Mouse (Mus musculus) stomach, embryonic 16.5 days (tissue): ENCODE measurements around the gene Clcnkb. TPM values are rescaled to one million over a fixed set of nuclear protein-coding genes. Genes with fewer than 3 reads are reported as not detected.

Experiments used
- ATAC-seq: fragments of 200-750 bp; cut with Nextera tagmentation; 2 replicates; pipeline ENCODE4 v1.8.0; 2017; ENCODE audit warnings: moderate number of reproducible peaks, moderate TSS enrichment; ENCODE audit not compliant: insufficient read depth, low FRiP score
- H3K27ac ChIP-seq: fragments of 300-500 bp; sonication (generic); 2 replicates; pipeline ENCODE4 v1.5.1; 2014; ENCODE audit warnings: low read length
- H3K27me3 ChIP-seq: fragments of 300-500 bp; sonication (generic); 2 replicates; pipeline ENCODE4 v1.6.1; 2014; ENCODE audit warnings: low read length, control low read depth, mixed read lengths; ENCODE audit not compliant: control insufficient read depth, insufficient read depth
- H3K36me3 ChIP-seq: fragments of 300-500 bp; sonication (generic); 2 replicates; pipeline ENCODE4 v1.6.1; 2014; ENCODE audit warnings: low read length; ENCODE audit not compliant: control insufficient read depth, insufficient read depth
- H3K4me1 ChIP-seq: fragments of 300-500 bp; sonication (generic); 2 replicates; pipeline ENCODE4 v1.6.1; 2014; ENCODE audit warnings: low read length, control low read depth, mixed read lengths; ENCODE audit not compliant: control insufficient read depth, insufficient read depth
- H3K4me2 ChIP-seq: fragments of 300-500 bp; sonication (generic); 2 replicates; pipeline ENCODE4 v1.6.1; 2014; ENCODE audit warnings: low read depth, low read length, mixed read lengths
- H3K4me3 ChIP-seq: fragments of 300-500 bp; sonication (generic); replicated peaks from 2 replicates; pipeline ENCODE4 v1.5.1; 2014; ENCODE audit warnings: mild to moderate bottlenecking, low read length
- H3K9ac ChIP-seq: fragments of 300-500 bp; sonication (generic); 2 replicates; pipeline ENCODE4 v1.6.1; 2014; ENCODE audit warnings: low read length
- H3K9me3 ChIP-seq: fragments of 300-500 bp; sonication (generic); replicated peaks from 2 replicates; pipeline ENCODE4 v1.6.1; 2016; ENCODE audit warnings: low read length, control low read depth; ENCODE audit not compliant: control insufficient read depth
- WGBS: fragments of 180-500 bp; shearing (Covaris S2); extraction: QIAGEN DNeasy Blood & Tissue Kit; methylation state at CpG from one replicate; pipeline ENCODE4 v1.1.7; 2014; 5-methylcytosine and 5-hydroxymethylcytosine counted together
- polyA plus RNA-seq: library from polyadenylated mRNA; unstranded; fragments of >200 nt; fragmentation: Nextera tagmentation; extraction: Ambion mirVana; gene quantifications from 2 replicates; pipeline ENCODE4 v1.2.1, GENCODE M21; 2015

Clcnkb gene
- polyA plus RNA-seq, 1 experiment from 2014 or later: not detected

DNA sequence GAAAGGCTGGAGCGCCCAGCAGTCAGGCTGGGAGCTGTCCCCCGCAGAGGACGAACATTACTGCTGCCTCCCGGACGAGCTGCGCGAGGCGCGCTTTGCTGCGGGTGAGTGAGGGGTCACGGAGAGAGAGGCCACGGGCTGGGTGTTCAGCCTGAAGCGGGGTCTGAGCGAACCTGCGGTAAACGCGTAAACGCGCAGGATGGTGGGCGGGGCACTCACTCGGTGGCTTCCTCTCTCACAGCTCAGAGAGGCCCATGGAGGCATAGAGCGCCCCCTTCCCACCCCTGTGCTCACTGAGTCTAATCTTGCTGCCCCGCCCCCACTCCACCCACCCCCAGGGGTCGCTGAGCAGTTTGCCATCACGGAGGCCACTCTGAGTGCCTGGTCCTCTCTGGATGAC lies 33.4 kb downstream of the Clcnkb start:
- peak overlapping the region; percentile 42 for H3K4me3 ChIP-seq
- peaks cover 9% of the 10 kb centered on the region for H3K4me1 ChIP-seq
- no peak overlapping the region for H3K27ac ChIP-seq
- peak overlapping the region; percentile 58 for H3K9ac ChIP-seq
- peak overlapping the region; percentile 66 for H3K4me2 ChIP-seq
- WGBS: under 1% methylated on average over 25 of the region's 25 CpGs
- ATAC-seq: peak; percentile 9; the same call in 1 of the 2 replicates
- no peaks in the 10 kb centered on the region for H3K9me3 ChIP-seq
- H3K36me3 ChIP-seq: no peaks in the 10 kb centered on the region
- peaks cover 24% of the 10 kb centered on the region for H3K27me3 ChIP-seq

- no peaks in the 10 kb centered on the region for H3K36me3 ChIP-seq
- H3K4me2 ChIP-seq: no peak overlapping the region
- H3K9ac ChIP-seq: no peak overlapping the region
- peaks cover 9% of the 10 kb centered on the region for H3K4me1 ChIP-seq
- no peak for ATAC-seq
- no peak overlapping the region for H3K4me3 ChIP-seq
- no peak overlapping the region for H3K27ac ChIP-seq
- WGBS: 67% methylated on average over 8 of the region's 8 CpGs
- H3K9me3 ChIP-seq: no peaks in the 10 kb centered on the region
- peaks cover 24% of the 10 kb centered on the region for H3K27me3 ChIP-seq
These were observed 36.1 kb downstream of the Clcnkb start for GRCm38 (mm10) chr4:141379674-141380073.

GRCm38 (mm10) chr4:141372426-141372825 lies 43.4 kb downstream of the Clcnkb start:
- Histone ChIP-seq H3K4me1 (peaks cover 3% of the 10 kb centered on the region; the same call in 1 of the 2 replicates), H3K4me3 (no peak overlapping the region), H3K27me3 (no peaks in the 10 kb centered on the region), H3K9me3 (no peaks in the 10 kb centered on the region), H3K36me3 (no peaks in the 10 kb centered on the region), H3K4me2 (no peak overlapping the region), H3K27ac (no peak overlapping the region), H3K9ac (no peak overlapping the region)
- no peak for ATAC-seq
- 90% methylated on average over 5 of the region's 5 CpGs for WGBS

- Histone ChIP-seq H3K4me1 (peaks cover 3% of the 10 kb centered on the region; the same call in 1 of the 2 replicates), H3K27ac (no peak within 1 kb of the TSS), H3K9ac (peak within 1 kb of the TSS; percentile 80), H3K27me3 (no peaks in the 10 kb centered on the region), H3K9me3 (no peaks in the 10 kb centered on the region), H3K36me3 (no peaks in the 10 kb centered on the region), H3K4me3 (peak within 1 kb of the TSS; percentile 57), H3K4me2 (peak within 1 kb of the TSS; percentile 98)
- WGBS: 1% methylated on average over 65 of the region's 71 CpGs
- ATAC-seq: peak; percentile 32; the same call in 1 of the 2 replicates
These were observed 47.6 kb downstream of the Clcnkb start, which contains the start of gene Fam131c for GRCm38 (mm10) chr4:141367997-141368791. Fam131c (plus strand) TSS chr4:141368220.

DNA sequence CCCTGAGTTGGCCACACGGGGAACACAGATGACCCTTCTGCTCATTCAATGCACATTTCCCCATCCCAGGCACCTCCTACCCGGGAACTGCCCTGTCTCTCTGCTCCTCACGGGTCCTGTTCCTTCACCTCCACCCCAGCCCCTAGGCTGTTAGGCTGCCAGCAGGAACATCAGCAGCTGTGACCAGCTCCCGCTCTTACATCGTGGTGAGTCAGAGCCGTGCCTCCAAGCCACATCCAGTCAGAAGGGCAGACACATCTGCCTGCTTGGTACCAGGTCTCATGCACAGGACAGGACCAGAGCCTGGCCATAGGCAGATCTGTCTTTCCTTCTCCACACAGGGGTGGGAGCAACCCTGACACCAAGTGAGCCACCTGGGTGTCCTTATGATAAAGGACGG lies 49.9 kb downstream of the Clcnkb start:
- H3K9ac ChIP-seq: no peak overlapping the region
- WGBS: 56% methylated on average over 7 of the region's 7 CpGs
- H3K4me2 ChIP-seq: no peak overlapping the region
- H3K4me1 ChIP-seq: peaks cover 3% of the 10 kb centered on the region; the same call in 1 of the 2 replicates
- ATAC-seq: no peak
- no peak overlapping the region for H3K27ac ChIP-seq
- H3K9me3 ChIP-seq: no peaks in the 10 kb centered on the region
- no peaks in the 10 kb centered on the region for H3K27me3 ChIP-seq
- no peak overlapping the region for H3K4me3 ChIP-seq
- H3K36me3 ChIP-seq: no peaks in the 10 kb centered on the region

DNA sequence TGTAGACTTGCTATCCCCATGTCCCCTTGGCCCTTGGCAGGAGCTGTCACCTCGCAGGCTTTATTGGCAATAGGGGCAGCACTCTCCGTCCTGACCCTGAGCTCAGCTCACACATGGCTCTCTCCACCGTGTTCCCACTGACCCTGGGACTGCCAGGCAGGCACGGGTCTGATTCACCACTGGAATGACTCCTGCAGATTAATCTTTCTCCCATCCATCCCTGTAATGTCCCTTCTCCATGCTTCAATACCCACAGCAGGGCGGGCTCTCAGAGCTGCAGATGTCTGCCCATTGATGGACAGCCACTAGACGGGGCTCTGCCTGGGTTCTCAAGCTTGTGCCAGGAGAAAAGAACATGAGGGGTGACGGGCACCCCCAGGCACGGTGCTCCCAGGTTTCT lies 50.7 kb downstream of the Clcnkb start:
- Histone ChIP-seq H3K27ac (no peak overlapping the region), H3K9ac (no peak overlapping the region), H3K27me3 (no peaks in the 10 kb centered on the region), H3K36me3 (no peaks in the 10 kb centered on the region), H3K4me1 (peaks cover 4% of the 10 kb centered on the region), H3K4me3 (no peak overlapping the region), H3K9me3 (no peaks in the 10 kb centered on the region), H3K4me2 (no peak overlapping the region)
- ATAC-seq: no peak
- WGBS: 58% methylated on average over 8 of the region's 8 CpGs

DNA sequence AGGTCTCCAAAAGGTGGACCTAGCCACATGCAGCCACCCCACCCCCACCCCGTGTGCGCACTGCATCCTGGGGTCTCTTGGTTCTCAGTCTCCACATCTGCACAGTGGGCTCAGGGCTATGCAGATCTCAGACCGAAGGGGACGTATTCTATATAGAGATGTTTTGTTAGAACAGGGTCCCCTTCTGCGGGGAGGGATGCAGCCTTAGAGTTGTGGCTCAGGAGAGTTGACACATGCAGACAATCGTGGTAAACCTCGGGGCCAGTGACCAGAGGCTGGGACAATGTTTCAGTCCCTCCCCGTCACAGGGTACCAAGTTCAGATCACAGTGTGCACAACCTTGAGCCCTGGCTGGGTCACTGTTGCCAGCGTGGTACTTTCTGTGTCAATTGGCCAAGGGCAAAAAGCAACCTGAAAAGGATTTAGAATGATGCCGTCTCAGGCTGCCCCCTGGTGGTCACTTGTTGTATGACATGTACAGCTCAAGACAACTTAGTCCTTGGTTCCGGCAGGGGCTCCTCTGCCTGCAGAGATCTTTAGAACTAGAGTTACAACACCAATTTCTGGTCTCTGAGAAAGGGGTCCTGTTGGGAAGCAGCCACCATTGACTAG lies 52.8 kb downstream of the Clcnkb start:
- Histone ChIP-seq H3K4me1 (peaks cover 8% of the 10 kb centered on the region), H3K9ac (no peak overlapping the region), H3K4me2 (no peak overlapping the region), H3K9me3 (no peaks in the 10 kb centered on the region), H3K27ac (no peak overlapping the region), H3K27me3 (no peaks in the 10 kb centered on the region), H3K4me3 (no peak overlapping the region), H3K36me3 (no peaks in the 10 kb centered on the region)
- ATAC-seq: no peak
- WGBS: 29% methylated on average over 11 of the region's 11 CpGs

DNA sequence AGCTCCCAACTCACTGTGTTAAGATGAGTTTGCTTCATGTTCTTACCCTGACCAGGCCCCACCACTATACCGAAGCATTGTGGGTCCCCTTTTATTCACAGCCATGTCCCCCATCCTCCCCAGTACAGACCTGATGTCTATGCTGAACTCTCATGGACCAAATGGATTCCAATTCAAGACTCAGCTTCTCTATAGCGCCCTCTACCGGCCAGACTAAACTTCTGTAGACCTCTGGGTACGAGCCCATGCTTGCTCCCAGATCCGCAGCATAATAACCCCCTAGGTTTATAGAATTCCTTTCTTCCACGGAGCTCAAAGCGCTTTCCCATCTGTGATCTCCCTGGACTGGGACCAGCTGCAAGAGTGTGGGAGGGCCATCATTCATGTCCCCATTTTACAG lies 55.0 kb downstream of the Clcnkb start:
- Histone ChIP-seq H3K27me3 (no peaks in the 10 kb centered on the region), H3K9ac (no peak overlapping the region), H3K4me1 (peaks cover 8% of the 10 kb centered on the region), H3K9me3 (no peaks in the 10 kb centered on the region), H3K36me3 (no peaks in the 10 kb centered on the region), H3K4me2 (no peak overlapping the region), H3K27ac (no peak overlapping the region), H3K4me3 (no peak overlapping the region)
- WGBS: 39% methylated on average over 7 of the region's 7 CpGs
- ATAC-seq: no peak

DNA sequence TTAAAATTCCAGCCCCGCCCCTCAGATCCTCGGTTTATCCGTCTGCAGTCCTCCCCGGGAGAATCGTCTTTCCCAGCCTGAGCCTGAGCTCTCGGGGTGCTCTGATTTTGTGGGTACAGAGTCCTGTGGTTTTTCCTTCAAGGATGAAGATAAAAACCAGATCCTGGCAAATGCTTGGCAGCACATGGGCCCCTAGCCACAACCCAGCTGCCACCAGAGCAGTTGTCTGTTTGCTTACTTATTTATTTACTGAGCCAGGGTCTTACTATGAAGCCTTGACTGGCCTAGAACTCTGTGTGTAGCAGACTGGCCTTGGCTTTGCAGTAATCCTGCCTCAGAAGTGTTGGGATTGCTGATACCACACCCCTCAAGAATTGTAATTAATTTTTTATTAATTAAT lies 56.6 kb downstream of the Clcnkb start:
- no peaks in the 10 kb centered on the region for H3K36me3 ChIP-seq
- WGBS: 71% methylated on average over 6 of the region's 6 CpGs
- no peak for ATAC-seq
- H3K27ac ChIP-seq: peak overlapping the region; percentile 54
- no peak overlapping the region for H3K4me3 ChIP-seq
- no peak overlapping the region for H3K9ac ChIP-seq
- H3K4me2 ChIP-seq: no peak overlapping the region
- peaks cover 8% of the 10 kb centered on the region for H3K4me1 ChIP-seq
- H3K27me3 ChIP-seq: no peaks in the 10 kb centered on the region
- no peaks in the 10 kb centered on the region for H3K9me3 ChIP-seq
